Mouse (Mus musculus) ES-E14 (cell line): Measurements from ENCODE around the gene Ganab.

Source experiments
- CHD2 ChIP-seq: IDR thresholded peaks from 2 replicates; pipeline ENCODE4 v1.6.1; 2014; ENCODE audit warnings: mild to moderate bottlenecking, low read depth, low read length, inconsistent platforms
- MAFK ChIP-seq: IDR thresholded peaks from 2 replicates; pipeline ENCODE4 v1.6.1; 2014; ENCODE audit warnings: mild to moderate bottlenecking, low read depth, low read length, inconsistent platforms; ENCODE audit not compliant: insufficient read depth
- ZNF384 ChIP-seq: IDR thresholded peaks from 2 replicates; pipeline ENCODE4 v1.6.1; 2012; ENCODE audit warnings: low read depth, low read length, inconsistent platforms

GRCm38 (mm10) chr19:8930117-8930516 is 32.2 kb downstream of the Ganab start:
- TF ChIP-seq MAFK (no peak), CHD2 (no peak), ZNF384 (no peak)
